Mouse (Mus musculus): ENCODE data around the gene Pnmt.

- TF ChIP-seq CTCF (IDR thresholded peaks at IDR 0.05; ENCODE audit: borderline replicate concordance, control insufficient read depth, extremely low read depth, insufficient read depth, low read length, poor library complexity) (no peak), POLR2A (IDR thresholded peaks at IDR 0.05; ENCODE audit: control insufficient read depth, extremely low read depth, insufficient read depth, low read length, poor library complexity) (no peak)
Observed at GRCm38 (mm10) chr11:98390141-98390540, 3.9 kb downstream of the Pnmt start.
